Mouse (Mus musculus) kidney, postnatal 36 days (tissue): Measurements from ENCODE around the gene Akt3.

Source experiments
- DNase-seq, 2 experiments: peaks; one replicate each; pipeline ENCODE4 v3.0.0; 2021 to 2022; ENCODE audit warnings: mixed read lengths in 2 of 2

Gene Akt3

DNA sequence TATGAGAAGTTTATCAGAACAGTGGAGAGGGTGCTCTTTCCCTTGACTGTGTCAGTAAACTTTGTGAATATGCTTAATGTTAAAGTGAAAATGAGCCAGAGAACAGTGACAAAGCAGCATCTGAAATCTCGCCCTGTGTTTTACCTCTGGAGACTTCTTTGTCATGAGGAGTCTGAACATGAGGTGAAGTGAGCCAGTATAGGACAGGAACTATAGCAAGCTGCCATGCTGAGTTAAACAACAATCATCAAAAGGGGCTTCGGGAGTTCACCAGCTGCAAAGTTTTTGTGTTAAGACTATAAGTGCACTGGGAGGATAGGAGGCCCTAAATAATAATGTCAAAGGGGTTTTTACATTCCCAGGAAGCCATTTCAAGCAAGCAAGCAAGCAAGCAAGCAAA is 71.3 kb downstream of the Akt3 start:
- DNase-seq, result no peak

DNA sequence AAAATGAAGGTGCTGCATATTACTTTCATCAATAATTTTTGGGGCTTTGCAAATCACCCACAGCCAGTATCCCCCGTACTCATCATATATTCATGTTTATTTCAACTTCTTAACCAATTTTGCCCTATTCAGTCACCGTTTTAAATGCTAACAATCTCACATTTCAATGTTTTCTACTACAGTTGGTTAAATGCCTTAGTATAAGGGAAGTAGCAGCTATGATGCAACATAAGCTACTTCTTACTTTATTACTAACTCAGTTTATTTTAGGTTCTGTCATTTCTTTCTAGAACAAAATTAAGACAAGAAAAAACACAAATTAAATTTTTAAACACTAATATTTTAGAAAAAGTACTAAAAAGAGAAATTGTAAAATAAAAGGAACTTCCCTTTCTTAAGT is 78.4 kb downstream of the Akt3 start:
- no peak for DNase-seq

DNA sequence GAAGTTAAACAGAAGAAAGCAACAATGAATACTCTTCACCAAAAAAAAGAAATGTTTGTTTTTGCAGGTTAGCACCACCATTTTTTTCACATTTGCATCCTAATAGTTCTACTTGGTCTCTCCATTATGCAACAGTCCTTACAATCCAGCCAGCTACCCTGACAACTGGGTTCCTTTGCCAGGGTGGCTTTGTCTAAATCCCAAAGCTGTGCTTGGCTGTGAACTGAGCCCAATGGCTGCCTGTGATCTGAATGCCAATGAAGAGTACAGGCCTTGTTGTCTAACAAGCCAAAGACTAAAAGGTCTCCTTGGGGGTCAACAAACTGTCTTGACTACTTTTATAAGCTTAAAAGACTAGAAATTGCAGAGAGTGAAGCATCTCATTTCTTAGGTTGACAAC is 82.6 kb downstream of the Akt3 start:
- no peak for DNase-seq

DNA sequence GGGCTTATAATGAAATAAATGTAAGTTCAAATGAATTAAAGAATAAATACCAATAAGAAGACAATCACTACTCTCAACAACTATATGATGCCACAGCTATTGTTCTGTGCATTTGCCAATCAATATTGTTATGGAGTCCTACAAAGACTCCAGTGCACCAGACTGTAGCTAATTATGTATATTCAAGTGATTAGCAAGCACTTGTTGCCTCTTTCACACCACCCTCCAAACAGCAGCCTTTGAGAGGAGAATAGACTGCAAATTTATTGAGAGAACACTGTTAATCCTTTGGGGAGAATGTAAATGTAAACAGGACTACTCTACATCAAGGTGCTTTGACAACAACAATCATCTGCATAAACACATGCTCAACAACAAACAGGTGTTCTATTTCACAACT is 86.7 kb downstream of the Akt3 start:
- no peak for DNase-seq

DNA sequence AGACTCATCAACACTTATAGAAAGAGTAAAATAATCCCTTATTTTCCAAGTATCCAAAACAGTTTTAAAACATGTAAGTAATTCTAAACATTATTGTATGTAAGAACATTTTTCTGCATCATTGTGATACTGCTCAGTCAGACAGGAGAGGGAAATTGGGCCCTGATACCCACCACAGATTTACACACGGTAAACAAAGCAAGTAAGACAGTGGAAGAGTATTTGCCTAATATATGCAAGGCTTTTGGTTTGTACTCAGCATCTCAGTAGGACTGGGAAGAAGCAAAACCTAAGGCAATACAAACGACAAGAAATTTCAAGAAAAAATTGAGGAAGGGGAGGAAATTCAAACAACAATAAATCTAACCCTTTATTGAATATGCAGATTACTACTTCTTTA is 92.2 kb downstream of the Akt3 start:
- no peak for DNase-seq

DNA sequence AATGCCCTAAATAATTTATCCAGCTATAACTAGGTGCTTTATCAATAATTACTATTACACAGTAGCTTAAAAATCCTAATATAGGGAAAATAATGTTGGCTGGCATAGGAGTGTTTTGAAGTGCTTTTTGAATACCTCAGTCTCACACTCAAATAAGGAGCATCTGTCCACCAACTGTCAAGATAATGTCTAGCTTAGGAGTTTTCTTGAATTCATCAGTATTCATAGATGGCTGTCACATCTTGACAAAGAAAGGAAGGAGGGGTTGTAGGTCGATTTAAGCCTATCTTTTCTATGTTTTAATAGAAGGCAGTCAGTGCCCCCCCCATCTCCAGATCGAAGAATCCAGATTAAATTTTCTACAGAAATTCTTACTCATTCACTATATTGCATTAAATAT is 92.7 kb downstream of the Akt3 start:
- DNase-seq, result no peak

DNA sequence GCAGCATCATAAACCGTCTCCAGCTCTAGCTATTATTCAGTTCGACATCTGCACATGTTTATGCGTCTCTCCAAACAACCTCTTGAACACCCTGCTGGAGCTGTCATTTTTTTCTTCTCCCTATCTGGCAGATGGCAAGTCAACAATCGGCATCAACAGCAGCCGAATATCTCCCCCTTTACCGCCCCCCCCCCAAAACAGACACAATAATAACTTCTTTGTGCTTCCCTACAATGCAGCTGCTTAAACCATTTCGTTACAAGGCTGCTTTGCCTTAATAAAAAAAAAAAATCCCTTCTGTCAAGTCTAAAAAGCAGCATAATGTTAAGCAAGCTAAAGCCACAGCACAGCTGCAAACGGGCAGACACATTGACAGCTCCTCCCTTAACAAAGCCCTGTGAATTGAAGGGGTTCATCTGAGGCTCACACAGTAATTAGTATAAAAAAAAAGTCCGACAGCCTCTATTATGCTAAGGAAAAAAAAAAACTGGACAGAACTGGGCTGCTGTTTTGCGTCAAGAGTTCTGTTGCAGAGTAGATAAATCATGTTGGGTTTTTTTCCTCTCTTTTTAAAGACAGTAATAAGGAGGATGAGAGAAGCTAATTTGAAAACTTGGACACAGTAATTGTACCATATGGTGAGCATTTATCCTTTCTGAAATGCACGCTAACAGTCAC is 107.5 kb downstream of the Akt3 start:
- DNase-seq, result no peak

DNA sequence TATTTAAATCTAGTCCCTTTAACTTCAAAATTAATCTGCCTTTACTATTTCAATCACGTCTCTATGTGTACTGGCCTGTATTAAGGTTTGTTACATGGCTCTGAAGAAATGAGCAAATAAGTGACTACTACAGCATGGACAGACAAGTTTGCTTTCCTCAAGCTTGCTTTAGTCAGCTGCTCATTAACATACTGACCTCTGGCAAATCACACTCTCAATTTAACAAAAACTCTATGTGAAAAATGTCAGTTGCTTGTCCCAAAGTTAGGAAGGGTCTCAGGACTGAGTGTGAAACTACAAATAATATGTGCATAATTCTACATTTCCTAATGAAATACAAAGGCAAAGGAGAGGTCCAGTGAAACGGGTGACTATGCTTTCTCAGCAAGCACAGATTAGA is 109.3 kb downstream of the Akt3 start:
- no peak for DNase-seq

DNA sequence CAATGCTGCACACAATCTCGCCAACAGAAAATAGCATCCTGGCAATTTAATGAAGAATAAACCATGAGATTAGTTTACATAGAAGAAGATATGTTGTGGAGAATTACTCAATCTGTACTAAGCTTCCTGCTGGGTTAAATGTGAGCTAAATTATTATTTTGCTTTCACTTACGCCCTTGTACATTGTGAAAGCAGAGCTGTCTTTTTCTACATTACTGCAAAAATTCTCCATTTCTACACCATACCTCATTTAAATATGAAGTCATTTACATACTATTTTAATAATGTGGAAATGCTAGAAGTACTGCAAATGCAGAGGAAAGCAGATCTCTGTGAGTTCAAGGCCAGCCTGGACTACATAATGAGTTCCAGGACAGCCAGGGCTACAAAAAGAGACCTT is 116.5 kb downstream of the Akt3 start:
- no peak for DNase-seq

DNA sequence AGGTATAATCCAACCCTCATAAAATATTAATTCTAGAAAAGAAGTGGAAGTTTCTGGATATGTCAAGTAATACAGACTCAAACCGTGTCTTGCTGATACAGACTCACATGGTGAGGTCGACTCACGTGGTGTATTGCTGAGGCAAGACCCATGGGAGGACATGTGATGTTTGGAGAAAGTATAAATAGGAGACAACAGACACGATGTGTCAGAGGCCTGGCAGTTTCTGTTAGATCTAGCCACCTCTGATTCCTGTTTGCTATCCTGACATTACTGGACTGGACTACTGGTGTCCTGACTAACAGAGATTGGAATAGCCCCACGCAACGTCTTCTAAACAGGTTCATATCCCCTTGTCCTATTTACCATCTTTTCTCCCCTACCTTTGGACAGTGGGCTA is 118.4 kb downstream of the Akt3 start:
- no peak for DNase-seq

DNA sequence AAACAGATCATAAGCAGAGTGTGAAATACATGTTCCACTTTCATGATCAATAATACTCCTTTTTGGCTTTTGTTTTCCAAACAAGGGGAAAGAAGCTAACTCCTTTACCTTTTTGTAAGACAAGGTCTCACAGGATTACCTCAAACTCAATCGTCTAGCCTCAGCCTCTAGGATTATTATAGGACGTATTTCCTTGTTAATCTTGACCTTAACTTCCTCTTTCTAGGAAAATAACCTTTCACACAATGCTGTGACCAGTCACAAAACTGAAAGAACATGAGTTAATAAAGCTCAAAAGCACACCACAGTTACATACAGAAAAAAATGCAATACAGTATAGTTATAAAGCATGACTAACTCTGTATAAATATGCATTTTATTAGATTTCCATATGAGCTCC is 126.5 kb downstream of the Akt3 start:
- DNase-seq, result no peak

DNA sequence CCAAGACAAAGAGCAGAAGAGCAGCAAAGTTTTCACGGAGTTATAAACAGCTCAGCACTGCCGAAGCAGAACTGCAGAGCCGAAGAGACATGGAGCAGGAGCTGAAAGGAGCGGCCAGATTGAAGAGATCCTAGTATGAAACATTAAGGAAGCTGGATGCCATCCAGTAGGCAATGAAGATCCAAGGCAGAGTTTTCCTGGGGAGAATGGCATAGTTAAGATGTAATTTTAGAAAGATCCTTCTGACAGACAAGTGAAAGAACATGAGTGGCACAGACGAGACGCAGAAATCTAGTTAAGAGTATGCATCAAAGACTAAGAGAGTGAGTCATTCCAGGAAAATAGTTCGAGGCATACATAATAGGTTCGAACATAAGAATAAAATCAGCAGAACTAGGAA is 131.3 kb downstream of the Akt3 start:
- no peak for DNase-seq

DNA sequence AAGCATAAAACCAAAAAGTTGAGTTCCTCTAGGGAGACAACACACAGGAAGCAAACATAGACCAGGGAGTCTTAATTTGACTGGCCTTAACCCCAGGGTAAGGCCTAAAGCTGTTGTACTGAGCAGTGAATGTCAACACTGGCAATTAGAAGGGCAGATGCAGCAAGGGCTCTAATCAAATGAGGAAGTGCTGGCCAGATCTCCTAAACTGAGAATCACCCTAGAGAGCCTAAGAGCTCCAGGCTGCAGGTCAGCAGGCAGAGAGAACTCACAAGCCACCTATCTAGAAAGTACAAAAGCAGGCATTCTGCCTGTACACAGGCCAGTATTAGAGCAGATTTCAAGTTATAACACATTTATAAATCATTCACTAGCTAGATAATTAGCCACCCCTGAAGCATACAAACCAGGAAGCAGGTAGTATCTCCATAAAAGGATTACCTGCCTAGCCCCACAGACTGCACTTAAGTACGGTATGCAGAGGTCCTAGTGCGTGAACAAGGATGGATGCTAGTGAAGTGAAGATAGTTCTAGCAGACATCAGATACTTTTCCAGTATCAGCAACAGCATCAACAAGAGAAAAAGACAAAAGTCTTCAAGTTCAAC is 147.2 kb downstream of the Akt3 start:
- DNase-seq, result no peak

DNA sequence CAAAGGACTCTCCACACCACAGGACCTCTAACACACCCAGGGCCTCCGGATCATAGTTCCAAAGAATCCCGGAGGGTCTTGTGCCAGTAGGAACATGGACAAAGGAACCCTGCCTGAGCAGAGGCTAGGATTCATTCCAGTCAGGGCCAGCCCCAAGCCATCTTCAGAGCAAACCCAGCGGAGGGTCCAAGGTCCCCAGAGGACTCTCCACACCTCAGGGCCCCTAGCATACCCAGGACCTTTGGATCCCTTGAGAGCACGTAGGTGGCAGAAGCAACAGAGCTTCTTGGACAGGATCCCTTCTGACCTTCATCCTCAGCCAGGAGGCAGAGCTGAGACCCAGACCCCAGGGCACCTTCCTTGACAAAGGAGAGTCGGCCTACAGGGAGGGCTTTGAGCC is 167.5 kb downstream of the Akt3 start:
- DNase-seq, result peak in 1 of 2 experiments; percentile 3

DNA sequence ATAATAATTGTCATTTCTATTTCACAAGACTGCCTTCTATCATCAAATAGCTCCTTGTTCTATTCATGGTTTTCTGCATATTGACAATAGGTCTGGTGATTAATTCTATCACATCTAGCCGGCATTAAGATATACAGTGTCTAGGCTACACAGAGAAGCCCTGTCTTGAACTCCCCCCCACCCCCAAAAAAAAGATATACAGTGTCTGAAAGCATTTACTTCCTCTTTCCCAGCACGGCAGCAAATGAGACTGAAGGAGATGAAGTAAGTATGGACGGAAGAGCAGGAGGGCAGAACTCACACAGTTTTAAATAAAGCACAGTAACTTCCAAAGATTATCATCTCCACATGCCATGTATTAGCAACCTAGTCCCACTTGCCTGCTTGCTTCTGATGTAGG is 168.5 kb downstream of the Akt3 start:
- DNase-seq, result no peak

DNA sequence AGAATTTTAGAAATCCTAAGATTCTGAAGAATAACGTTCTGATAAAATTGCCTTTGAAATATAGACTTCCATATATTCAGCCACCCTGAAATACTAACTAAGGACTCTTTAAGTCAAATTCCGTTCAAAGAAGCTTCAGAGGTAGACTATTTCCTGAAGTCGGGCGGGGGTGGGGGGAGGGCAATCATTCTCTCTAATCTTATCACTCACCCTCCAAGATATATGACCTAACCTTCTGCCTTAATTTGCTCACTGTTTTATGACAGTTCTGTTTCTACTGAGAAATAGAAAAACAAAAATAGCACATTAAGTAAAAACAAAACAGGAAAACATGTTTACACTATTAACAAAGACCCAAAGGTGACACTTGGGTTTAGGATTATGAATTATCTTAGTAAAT is 169.0 kb downstream of the Akt3 start:
- no peak for DNase-seq

DNA sequence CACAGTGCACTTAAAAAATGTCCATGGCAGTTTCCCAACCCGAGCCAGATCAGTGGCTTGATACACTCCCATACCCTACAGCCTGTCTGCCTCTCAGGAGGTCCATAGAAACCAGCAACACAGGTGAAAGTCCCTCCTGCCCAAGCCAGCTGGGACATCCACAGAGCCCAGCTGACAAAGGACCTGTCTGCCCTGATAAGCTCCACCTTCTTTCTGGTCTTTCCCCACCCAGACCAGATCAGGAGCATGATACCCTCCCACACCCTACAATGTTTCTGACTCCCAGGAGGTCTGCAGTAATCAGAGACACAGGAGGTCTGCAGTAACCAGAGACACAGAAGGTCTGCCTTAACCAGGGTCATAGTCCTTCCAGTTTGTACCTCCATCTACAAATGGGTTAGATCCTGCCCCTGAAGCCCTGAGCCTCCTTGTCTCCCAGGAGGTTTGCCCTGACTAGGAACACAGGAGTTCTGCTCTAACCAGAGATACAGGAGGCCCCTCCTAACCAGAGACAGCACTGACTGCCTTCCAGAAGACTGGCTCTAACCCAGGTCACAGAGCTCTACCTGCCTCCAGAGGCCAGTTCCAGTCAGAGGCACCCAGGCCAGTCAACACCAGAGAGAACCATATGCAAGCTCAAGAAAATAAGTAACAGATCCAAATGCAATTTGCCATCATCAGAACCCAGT is 175.9 kb downstream of the Akt3 start:
- DNase-seq, result no peak

DNA sequence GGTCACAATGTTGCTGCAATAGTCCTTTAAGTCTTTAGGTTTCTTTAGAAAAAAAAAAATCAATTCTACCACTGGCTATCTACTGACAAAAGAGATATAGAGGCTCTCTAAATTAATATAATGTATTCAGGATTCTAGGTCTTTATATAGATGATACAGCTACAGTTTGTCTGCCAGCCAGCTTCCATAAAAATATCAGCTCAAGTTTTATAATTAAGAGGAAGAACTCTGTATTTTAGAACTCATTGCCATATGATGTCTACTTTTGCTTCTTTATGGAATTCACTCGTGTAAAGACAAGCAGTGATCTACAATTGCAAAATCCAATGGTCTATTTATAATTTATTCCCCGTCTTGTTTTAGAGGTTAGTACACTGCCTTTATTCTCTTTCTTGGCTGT is 188.8 kb downstream of the Akt3 start:
- no peak for DNase-seq

DNA sequence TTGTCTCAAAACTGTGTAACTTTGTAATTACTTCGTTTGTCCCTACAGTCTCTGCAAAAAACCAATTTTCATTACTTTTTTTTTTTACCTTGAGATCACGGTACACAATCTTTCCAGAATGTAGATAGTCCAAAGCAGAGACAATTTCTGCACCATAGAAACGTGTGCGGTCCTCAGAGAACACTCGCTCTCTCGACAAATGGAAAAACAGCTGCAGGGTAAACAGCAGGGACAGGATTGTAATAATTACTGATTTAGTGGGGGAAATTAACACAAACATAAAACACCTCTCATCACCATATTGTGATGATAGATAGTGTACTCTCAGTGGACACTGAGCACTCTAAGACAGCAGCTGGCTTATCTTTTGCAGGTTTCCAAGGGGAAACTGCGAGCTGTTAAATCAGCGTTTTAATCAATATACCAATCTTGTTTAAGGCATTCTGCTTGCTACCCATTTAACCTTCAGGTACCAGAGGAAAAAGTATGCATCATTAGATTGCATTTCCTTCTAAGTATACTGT is 190.8 kb downstream of the Akt3 start:
- DNase-seq, result no peak

DNA sequence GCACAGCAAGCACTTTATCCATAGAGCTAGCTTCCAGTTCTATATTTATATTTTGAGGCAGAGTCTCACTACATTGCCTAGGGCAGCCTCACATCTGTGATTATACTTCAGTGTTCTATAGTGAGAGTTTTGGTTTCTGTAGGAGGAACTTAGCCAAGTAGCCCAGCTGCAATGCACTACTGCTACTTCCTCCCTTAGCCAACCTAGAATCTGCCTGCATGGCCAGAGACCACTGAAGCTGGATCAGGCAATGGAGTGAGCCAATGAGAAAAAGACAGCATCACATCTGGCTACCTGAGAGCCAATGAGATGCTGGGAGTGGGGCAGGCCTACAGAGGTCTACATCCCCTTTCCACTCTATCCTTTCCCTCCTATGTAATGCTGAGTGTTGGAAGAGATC is 192.3 kb downstream of the Akt3 start:
- DNase-seq, result no peak

DNA sequence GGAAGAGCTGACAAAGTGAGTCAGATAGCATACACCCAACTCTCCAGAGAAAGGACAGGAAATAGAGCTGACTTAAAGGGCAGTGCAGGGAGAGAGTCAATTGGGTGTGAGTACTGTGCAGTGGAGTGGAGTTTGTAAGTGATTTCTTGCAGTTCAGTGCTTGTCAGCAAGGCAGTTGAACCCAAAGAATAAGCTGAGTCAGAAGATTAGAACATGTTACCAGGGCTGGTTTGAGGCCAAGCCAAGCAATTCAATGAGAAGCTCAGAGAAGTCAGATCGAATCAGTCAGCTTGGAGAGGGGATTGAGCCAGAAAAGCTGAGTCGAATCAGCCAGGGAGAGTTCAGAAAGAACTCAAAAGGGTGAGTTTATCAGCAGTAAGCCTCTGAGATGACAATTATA is 196.2 kb downstream of the Akt3 start:
- DNase-seq, result no peak

DNA sequence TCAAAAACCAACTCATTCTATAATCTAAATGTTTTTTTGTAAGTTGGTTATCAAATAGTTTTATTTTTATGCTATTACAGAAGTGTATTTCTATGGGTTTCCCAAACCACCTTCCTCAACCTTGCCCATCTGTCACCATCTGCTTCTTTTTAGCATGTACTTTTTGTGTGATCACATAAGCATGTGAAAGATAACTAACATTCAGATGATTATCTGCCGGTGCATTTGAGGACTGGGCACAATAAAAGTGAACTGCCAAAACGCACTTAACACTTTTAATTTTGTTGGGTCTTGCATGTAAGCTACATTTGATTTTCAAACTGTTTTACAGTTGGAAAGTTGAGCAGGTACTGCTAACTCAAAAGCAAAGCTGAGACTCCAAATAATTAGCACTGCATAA is 203.1 kb downstream of the Akt3 start:
- no peak for DNase-seq

DNA sequence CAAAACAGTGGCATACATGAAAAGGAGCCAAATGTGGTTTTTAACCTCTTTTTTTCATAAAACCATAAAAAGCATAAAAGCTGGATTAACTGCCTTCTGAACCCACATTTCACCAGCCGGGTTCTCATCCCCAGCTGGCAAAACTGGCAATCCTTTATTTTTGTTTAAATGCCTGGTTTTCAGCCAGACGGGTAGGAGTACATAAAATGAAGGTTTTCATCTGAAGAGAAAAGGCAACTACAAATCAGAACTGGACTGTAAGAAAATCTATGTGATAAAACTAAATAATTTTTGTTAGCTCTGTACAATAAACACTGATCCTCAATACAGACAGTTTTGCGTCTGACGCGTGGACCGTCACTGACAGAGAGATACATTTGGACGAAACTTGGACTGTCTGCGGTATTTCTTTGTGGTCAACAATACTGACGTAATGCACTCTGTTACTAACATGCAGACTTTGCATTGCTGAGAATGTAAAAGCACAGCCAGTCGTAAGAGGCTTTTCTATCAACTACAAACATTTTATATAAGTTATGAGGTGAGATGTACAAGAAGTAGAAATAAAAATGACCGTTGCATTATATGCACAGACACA is 206.5 kb downstream of the Akt3 start:
- DNase-seq, result no peak

DNA sequence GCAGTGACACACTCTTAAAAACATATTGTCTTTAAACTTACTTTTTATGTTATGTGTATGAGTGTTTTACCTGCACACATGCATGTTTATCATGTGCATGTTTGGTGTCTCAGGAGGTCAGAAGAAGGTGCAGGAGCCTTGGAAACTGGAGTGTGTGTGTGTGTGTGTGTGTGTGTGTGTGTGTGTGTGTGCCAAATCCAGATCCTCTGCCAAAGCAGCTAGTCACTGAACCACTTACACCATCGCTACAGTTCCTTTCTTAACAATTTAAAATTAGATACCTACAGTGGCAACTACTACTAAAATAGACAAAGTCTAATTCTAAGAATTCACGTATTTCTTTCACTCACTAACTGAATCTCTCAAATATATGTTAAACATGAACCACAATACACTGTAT is 209.2 kb downstream of the Akt3 start:
- DNase-seq, result no peak
